Mouse (Mus musculus) limb, embryonic 11.5 days (tissue): Measurements from ENCODE around the gene Slco3a1. TPM values are rescaled to one million over a fixed set of nuclear protein-coding genes. Genes with fewer than 3 reads are reported as not detected.

Experiments
- ATAC-seq: fragments of 200-750 bp; cut with Nextera tagmentation; 2 replicates; pipeline ENCODE4 v1.8.0; 2017; ENCODE audit warnings: low read depth; ENCODE audit not compliant: insufficient number of reproducible peaks, low FRiP score, low TSS enrichment
- DNase-seq: peaks from one replicate; pipeline ENCODE4 v3.0.0-alpha.2; 2015; ENCODE audit warnings: low spot score
- H3K27ac ChIP-seq: fragments of 300-500 bp; sonication (generic); replicated peaks from 2 replicates; pipeline ENCODE4 v1.5.1; 2014; ENCODE audit warnings: low read depth, mild to moderate bottlenecking, low read length
- H3K27me3 ChIP-seq: fragments of 300-500 bp; sonication (generic); 2 replicates; pipeline ENCODE4 v1.6.1; 2014; ENCODE audit warnings: mild to moderate bottlenecking, low read length, mixed read lengths; ENCODE audit not compliant: control insufficient read depth, insufficient read depth
- H3K36me3 ChIP-seq: fragments of 300-500 bp; sonication (generic); 2 replicates; pipeline ENCODE4 v1.6.1; 2014; ENCODE audit warnings: mild to moderate bottlenecking, low read length, moderate library complexity, mixed read lengths; ENCODE audit not compliant: control insufficient read depth, insufficient read depth
- H3K4me1 ChIP-seq: fragments of 300-500 bp; sonication (generic); 2 replicates; pipeline ENCODE4 v1.6.1; 2014; ENCODE audit warnings: low read length, mixed read lengths; ENCODE audit not compliant: control insufficient read depth, insufficient read depth
- H3K4me2 ChIP-seq: fragments of 300-500 bp; sonication (generic); 2 replicates; pipeline ENCODE4 v1.6.1; 2014; ENCODE audit warnings: low read depth, mild to moderate bottlenecking, moderate library complexity; ENCODE audit not compliant: severe bottlenecking
- H3K4me3 ChIP-seq: fragments of 300-500 bp; sonication (generic); 2 replicates; pipeline ENCODE4 v1.5.1; 2014; ENCODE audit warnings: low read depth, low read length
- H3K9ac ChIP-seq: fragments of 300-500 bp; sonication (generic); 2 replicates; pipeline ENCODE4 v1.6.1; 2014; ENCODE audit warnings: mild to moderate bottlenecking, low read length
- H3K9me3 ChIP-seq: fragments of 300-500 bp; sonication (generic); 2 replicates; pipeline ENCODE4 v1.6.1; 2016; ENCODE audit warnings: low read length; ENCODE audit not compliant: control insufficient read depth
- WGBS: fragments of 180-500 bp; shearing (Covaris S2); extraction: QIAGEN DNeasy Blood & Tissue Kit; methylation state at CpG from one replicate; pipeline ENCODE4 v1.1.7; 2014; 5-methylcytosine and 5-hydroxymethylcytosine counted together
- polyA plus RNA-seq: library from polyadenylated mRNA; unstranded; fragments of >200 nt; fragmentation: Nextera tagmentation; extraction: Ambion mirVana; gene quantifications from 2 replicates; pipeline ENCODE4 v1.2.1, GENCODE M21; 2014

Gene Slco3a1
- polyA plus RNA-seq, 1 experiment from 2014 or later: 4.8 TPM

DNA sequence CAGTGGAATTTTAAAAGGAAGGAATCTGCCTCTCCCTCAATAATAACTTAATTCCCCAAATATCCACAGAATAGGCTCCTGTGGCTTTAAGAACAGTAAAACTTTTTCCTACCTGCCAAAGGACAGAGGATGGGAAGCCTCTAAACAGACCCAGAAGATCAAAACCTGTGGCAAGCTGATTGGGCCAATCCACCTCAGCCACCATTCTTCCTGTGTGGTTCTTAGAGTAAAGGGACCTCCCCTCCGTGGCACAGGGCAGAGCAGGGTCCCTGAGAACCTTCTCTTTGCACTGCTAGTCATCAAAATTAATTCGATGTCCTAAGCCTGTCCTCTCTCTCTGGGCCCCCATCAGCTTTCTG is 2.6 kb downstream of the Slco3a1 start:
- Histone ChIP-seq H3K9me3 (no peaks in the 10 kb centered on the region), H3K4me3 (no peak overlapping the region), H3K27ac (no peak overlapping the region), H3K27me3 (0 out of 2 replicates have a peak, but pooled peaks cover 4% of the 10 kb centered on the region), H3K36me3 (no peaks in the 10 kb centered on the region), H3K4me2 (no peak overlapping the region), H3K4me1 (0 out of 2 replicates have a peak, but pooled peaks cover 3% of the 10 kb centered on the region), H3K9ac (no peak overlapping the region)
- DNase-seq: no peak
- ATAC-seq: no peak
- 56% methylated on average over 2 of the region's 2 CpGs for WGBS

GRCm38 (mm10) chr7:74551338-74551999 is 3.1 kb downstream of the Slco3a1 start:
- no peak overlapping the region for H3K27ac ChIP-seq
- H3K4me1 ChIP-seq: 0 out of 2 replicates have a peak, but pooled peaks cover 3% of the 10 kb centered on the region
- ATAC-seq (no peak), DNase-seq (no peak)
- WGBS: 89% methylated on average over 9 of the region's 9 CpGs
- no peaks in the 10 kb centered on the region for H3K9me3 ChIP-seq
- H3K4me2 ChIP-seq: no peak overlapping the region
- no peak overlapping the region for H3K4me3 ChIP-seq
- no peaks in the 10 kb centered on the region for H3K36me3 ChIP-seq
- H3K27me3 ChIP-seq: 0 out of 2 replicates have a peak, but pooled peaks cover 4% of the 10 kb centered on the region
- H3K9ac ChIP-seq: no peak overlapping the region

GRCm38 (mm10) chr7:74549686-74550085 is 4.9 kb downstream of the Slco3a1 start:
- 0 out of 2 replicates have a peak, but pooled peaks cover 4% of the 10 kb centered on the region for H3K27me3 ChIP-seq
- H3K4me1 ChIP-seq: 0 out of 2 replicates have a peak, but pooled peaks cover 3% of the 10 kb centered on the region
- H3K4me2 ChIP-seq: no peak overlapping the region
- H3K9ac ChIP-seq: no peak overlapping the region
- ATAC-seq (no peak), DNase-seq (no peak)
- no peaks in the 10 kb centered on the region for H3K36me3 ChIP-seq
- WGBS: 35% methylated on average over 6 of the region's 6 CpGs
- H3K9me3 ChIP-seq: no peaks in the 10 kb centered on the region
- H3K4me3 ChIP-seq: no peak overlapping the region
- no peak overlapping the region for H3K27ac ChIP-seq

DNA sequence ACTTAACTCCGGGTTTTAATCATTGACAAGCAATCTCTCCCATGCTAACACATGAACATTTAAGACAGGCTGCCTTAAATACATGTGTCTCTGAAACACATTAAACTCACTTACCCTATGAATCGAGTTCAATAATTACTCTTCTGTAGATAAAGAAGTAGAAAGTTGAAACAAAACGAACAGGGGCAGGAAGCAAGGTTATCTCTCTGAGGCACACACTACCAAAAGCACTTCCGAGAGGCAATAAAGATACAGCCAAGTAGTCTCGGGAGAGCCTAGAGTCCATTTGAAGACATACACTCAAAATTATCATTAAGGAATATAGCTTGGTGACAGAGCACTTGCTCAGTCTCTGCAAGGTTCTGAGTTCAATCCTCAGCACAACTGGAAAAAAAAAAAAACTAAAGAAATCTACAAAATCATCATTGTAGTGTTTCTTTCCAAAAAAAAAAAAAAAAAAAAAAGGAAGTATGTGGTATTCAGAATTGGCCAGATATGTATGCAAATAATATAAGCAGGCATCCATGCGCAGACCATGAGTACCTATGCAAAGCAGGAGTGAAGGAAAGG is 5.5 kb downstream of the Slco3a1 start:
- 58% methylated on average over 6 of the region's 6 CpGs for WGBS
- H3K4me1 ChIP-seq: 0 out of 2 replicates have a peak, but pooled peaks cover 3% of the 10 kb centered on the region
- H3K4me2 ChIP-seq: no peak overlapping the region
- DNase-seq (no peak), ATAC-seq (no peak)
- H3K27me3 ChIP-seq: 0 out of 2 replicates have a peak, but pooled peaks cover 4% of the 10 kb centered on the region
- no peak overlapping the region for H3K4me3 ChIP-seq
- no peaks in the 10 kb centered on the region for H3K9me3 ChIP-seq
- no peak overlapping the region for H3K9ac ChIP-seq
- H3K36me3 ChIP-seq: no peaks in the 10 kb centered on the region
- H3K27ac ChIP-seq: no peak overlapping the region

- Histone ChIP-seq H3K4me3 (no peak overlapping the region), H3K27me3 (no peaks in the 10 kb centered on the region), H3K4me2 (no peak overlapping the region), H3K9me3 (no peaks in the 10 kb centered on the region), H3K4me1 (0 out of 2 replicates have a peak, but pooled peaks cover 3% of the 10 kb centered on the region), H3K36me3 (no peaks in the 10 kb centered on the region), H3K27ac (no peak overlapping the region), H3K9ac (no peak overlapping the region)
- no peak for DNase-seq
- no peak for ATAC-seq
- WGBS: 93% methylated on average over 6 of the region's 6 CpGs
These were observed 7.9 kb downstream of the Slco3a1 start for GRCm38 (mm10) chr7:74546691-74547090.

DNA sequence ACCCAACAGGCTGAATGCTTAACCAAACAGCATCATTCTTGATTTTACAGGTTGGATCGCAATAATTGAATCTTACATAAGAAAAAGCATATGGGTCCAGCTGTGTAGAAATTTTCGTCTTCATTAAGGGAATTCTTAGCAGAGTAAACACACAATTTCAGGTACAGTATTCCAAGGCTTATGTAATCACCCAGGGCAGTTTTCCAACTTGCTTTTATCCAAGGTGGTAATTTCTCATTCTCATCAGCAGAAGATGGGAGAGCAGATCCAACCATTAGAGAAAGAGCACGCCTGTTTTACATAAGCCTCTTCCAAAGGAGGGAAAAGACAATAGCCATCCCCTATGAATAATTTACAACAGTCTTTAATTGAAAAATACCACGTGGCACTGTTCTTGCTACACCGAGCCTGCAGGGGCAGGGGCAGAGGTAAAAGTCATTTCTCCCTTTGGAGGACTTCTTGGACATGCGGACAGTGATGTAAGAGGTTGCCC is 9.0 kb downstream of the Slco3a1 start:
- no peak overlapping the region for H3K9ac ChIP-seq
- DNase-seq (no peak), ATAC-seq (no peak)
- 0 out of 2 replicates have a peak, but pooled peaks cover 3% of the 10 kb centered on the region for H3K4me1 ChIP-seq
- no peak overlapping the region for H3K4me2 ChIP-seq
- H3K9me3 ChIP-seq: no peaks in the 10 kb centered on the region
- H3K4me3 ChIP-seq: no peak overlapping the region
- H3K27ac ChIP-seq: no peak overlapping the region
- H3K27me3 ChIP-seq: no peaks in the 10 kb centered on the region
- no peaks in the 10 kb centered on the region for H3K36me3 ChIP-seq
- WGBS: 77% methylated on average over 6 of the region's 6 CpGs

DNA sequence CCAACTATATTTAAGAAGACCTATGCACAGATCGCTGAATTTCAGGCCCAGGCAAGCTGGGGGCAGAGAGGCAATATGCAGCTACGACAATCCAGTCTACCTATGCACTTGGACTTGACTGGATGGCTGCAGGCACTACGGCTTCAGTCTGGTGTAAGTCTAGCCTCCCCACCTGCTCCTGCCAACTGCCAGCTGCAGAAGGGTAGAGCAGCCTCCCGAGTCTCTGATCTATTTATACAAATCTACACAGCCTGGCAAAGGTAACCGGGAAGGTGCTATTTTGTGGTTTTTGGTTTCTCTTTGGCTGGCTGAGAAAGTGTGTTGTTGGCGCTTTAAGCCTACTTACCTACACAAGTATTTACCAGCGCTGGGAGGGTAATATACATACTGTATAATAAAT is 10.3 kb downstream of the Slco3a1 start:
- Histone ChIP-seq H3K9me3 (no peaks in the 10 kb centered on the region), H3K27me3 (no peaks in the 10 kb centered on the region), H3K36me3 (no peaks in the 10 kb centered on the region), H3K9ac (no peak overlapping the region), H3K4me2 (no peak overlapping the region), H3K27ac (no peak overlapping the region), H3K4me1 (no peaks in the 10 kb centered on the region), H3K4me3 (no peak overlapping the region)
- DNase-seq (no peak), ATAC-seq (no peak)
- WGBS: 90% methylated on average over 7 of the region's 7 CpGs

DNA sequence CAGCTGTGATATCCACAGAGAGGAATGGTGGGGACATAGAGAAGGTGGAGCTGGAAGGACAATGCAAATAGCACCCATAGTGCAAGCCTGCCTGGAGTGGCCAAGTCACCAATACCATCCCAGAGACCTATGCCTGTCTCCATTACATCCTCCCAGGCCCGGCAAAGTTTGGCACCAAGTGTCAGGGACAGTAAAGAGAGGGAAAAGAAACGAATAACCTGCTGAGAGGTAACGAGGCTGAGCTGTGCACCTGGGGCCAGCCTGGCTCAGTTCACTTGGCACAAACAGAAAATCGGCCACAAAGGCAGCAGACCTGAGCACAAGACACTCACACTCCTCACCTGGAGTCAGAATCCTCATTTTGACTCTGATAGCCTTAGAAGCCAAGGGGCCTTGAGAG is 12.6 kb downstream of the Slco3a1 start:
- no peak for DNase-seq
- ATAC-seq: no peak
- Histone ChIP-seq H3K9me3 (no peaks in the 10 kb centered on the region), H3K27me3 (no peaks in the 10 kb centered on the region), H3K4me1 (no peaks in the 10 kb centered on the region), H3K27ac (no peak overlapping the region), H3K36me3 (no peaks in the 10 kb centered on the region), H3K9ac (no peak overlapping the region), H3K4me2 (no peak overlapping the region), H3K4me3 (no peak overlapping the region)
- 57% methylated on average over 4 of the region's 4 CpGs for WGBS
